In genomic region chr4:102887770-102888689, GRCm38 (mm10) we compare ENCODE assay signal across 21 mouse cellular contexts.
DNase-seq lines count a peak whose midpoint lies in the region; ATAC-seq and TF ChIP-seq lines count a peak whose summit lies in the region.
"Had no signal": no experiment of that assay in that cellular context is flagged by ENCODE, and none has a peak within 500 bp of the region (broad histone marks: within the 10 kb centered on the region; RNA-seq: fewer than 3 reads in every experiment).

No protein-coding gene starts in this region.

- ATAC-seq in forebrain, embryonic 14.5 days, result no peak
- ATAC-seq: hindbrain, embryonic 16.5 days had no signal

- WGBS in olfactory bulb, adult 2 months, result 34% methylated on average over 14 of the region's 14 CpGs
- 91% methylated on average over 14 of the region's 14 CpGs for WGBS in forebrain, embryonic 14.5 days

- no peaks in the 10 kb centered on the region; the same call in 1 of the 2 replicates for H3K36me3 ChIP-seq in forebrain, embryonic 14.5 days (ENCODE audit: control insufficient read depth, insufficient read depth, low read length)
- H3K36me3 ChIP-seq: forebrain, embryonic 10.5 days; heart, embryonic 10.5 days had no signal

- H3K9me3 ChIP-seq in forebrain, embryonic 14.5 days (replicated peaks; ENCODE audit: control insufficient read depth, low read length), result no peaks in the 10 kb centered on the region
- H3K9me3 ChIP-seq: forebrain, embryonic 10.5 days; heart, embryonic 10.5 days had no signal

- no peak overlapping the region for H3K4me3 ChIP-seq in olfactory bulb, adult 2 months (ENCODE audit: insufficient read depth, low read depth, low read length)
- no peak overlapping the region for H3K4me3 ChIP-seq in forebrain, embryonic 14.5 days (ENCODE audit: low read depth, low read length)
- H3K4me3 ChIP-seq: forebrain, embryonic 10.5 days; heart, embryonic 10.5 days had no signal

- DNase-seq in brain, adult 2 months (ENCODE audit: low read depth, low spot score), result peak; percentile 91
- DNase-seq in frontal cortex, postnatal 36 days (ENCODE audit: low spot score in 2 of 2), result peak; percentile 73 to 86
- peak; percentile 37 to 40 for DNase-seq in layer of hippocampus, postnatal 25 days (ENCODE audit: extremely low spot score in 1 of 2, low spot score in 1 of 2)
- no peak for DNase-seq in forebrain, embryonic 14.5 days (ENCODE audit: low spot score)
- no peak for DNase-seq in spleen, postnatal 10 days (ENCODE audit: low spot score in 2 of 2)
- DNase-seq in urinary bladder, postnatal 10 days (ENCODE audit: low spot score), result no peak
- DNase-seq in adrenal gland, adult 8-10 months, result no peak
- DNase-seq: cerebellum, adult 11 months; gastrocnemius, postnatal 25 days; heart, postnatal 14 days; kidney, adult 2 months; kidney, postnatal 4 days; liver; lung, adult 2 months; lung, postnatal 4 days; midbrain, embryonic 14.5 days; thymus, postnatal 25 days had no signal

- TF ChIP-seq CTCF in olfactory bulb, adult 2 months (IDR thresholded peaks at IDR 0.05; ENCODE audit: insufficient read depth, low read depth, low read length), result no peak

- no peak overlapping the region for H3K4me2 ChIP-seq in forebrain, embryonic 14.5 days (ENCODE audit: low read length)

- H3K27ac ChIP-seq in olfactory bulb, adult 2 months (ENCODE audit: insufficient read depth, low read depth, low read length), result peak overlapping the region; percentile 84
- no peak overlapping the region for H3K27ac ChIP-seq in forebrain, embryonic 14.5 days (ENCODE audit: low read depth, low read length)
- H3K27ac ChIP-seq: forebrain, embryonic 10.5 days; heart, embryonic 10.5 days had no signal

- H3K4me1 ChIP-seq in olfactory bulb, adult 2 months (ENCODE audit: control insufficient read depth, insufficient read depth, low read length), result peaks cover 10% of the 10 kb centered on the region
- H3K4me1 ChIP-seq in forebrain, embryonic 14.5 days (ENCODE audit: control insufficient read depth, insufficient read depth, low read length), result no peaks in the 10 kb centered on the region
- H3K4me1 ChIP-seq: forebrain, embryonic 10.5 days; heart, embryonic 10.5 days had no signal

- no peak for TF ChIP-seq POLR2A in olfactory bulb, adult 2 months (IDR thresholded peaks at IDR 0.05; ENCODE audit: insufficient read depth, low read depth, low read length)

- no peaks in the 10 kb centered on the region for H3K27me3 ChIP-seq in forebrain, embryonic 14.5 days (replicated peaks; ENCODE audit: control insufficient read depth, insufficient read depth, low read length)

- no peak overlapping the region for H3K9ac ChIP-seq in forebrain, embryonic 14.5 days (ENCODE audit: low read length)

Comparison
In these comparisons a context has a peak if more than half of its experiments do, and no peak if none do; other contexts are left out.
1. DNase-seq: peak in brain, adult 2 months (single experiment), frontal cortex, postnatal 36 days (2 of 2) and layer of hippocampus, postnatal 25 days (2 of 2); none in forebrain, embryonic 14.5 days (single experiment), spleen, postnatal 10 days (0 of 2), urinary bladder, postnatal 10 days (single experiment) and adrenal gland, adult 8-10 months (single experiment).